Mouse (Mus musculus) left cerebral cortex, adult 2 months (tissue): ENCODE measurements around the gene Gna12. TPM values are rescaled to one million over a fixed set of nuclear protein-coding genes. Genes with fewer than 3 reads are reported as not detected.

Experiments used
- DNase-seq, 2 experiments: peaks; one replicate each; pipeline ENCODE4 v3.0.0; 2021 to 2022; ENCODE audit warnings: low spot score in 2 of 2, mixed read lengths in 1 of 2; ENCODE audit errors: extremely low spot score in 1 of 2
- H3K27ac ChIP-seq: fragments of 200-600 bp; 2 replicates; pipeline ENCODE4 v1.8.1; 2022
- H3K4me3 ChIP-seq: fragments of 200-600 bp; 2 replicates; pipeline ENCODE4 v1.8.1; 2022
- CTCF ChIP-seq: fragments of 200-600 bp; IDR thresholded peaks from 2 replicates; pipeline ENCODE4 v1.8.1; 2022; ENCODE audit warnings: antibody characterized with exemption, mild to moderate bottlenecking, moderate library complexity
- intact Hi-C: fragments of 180-260 bp; cut with DNase I; formaldehyde crosslinking; loops from one replicate; pipeline ENCODE4 v1.15.1; 2025
- total RNA-seq, 2 experiments: library from RNA; stranded (reverse); gene quantifications; 2 replicates each; pipeline ENCODE4 v1.2.3; 2021

Gene Gna12
- total RNA-seq, 2 experiments from 2014 or later = 62.2 to 67.6 TPM

DNA sequence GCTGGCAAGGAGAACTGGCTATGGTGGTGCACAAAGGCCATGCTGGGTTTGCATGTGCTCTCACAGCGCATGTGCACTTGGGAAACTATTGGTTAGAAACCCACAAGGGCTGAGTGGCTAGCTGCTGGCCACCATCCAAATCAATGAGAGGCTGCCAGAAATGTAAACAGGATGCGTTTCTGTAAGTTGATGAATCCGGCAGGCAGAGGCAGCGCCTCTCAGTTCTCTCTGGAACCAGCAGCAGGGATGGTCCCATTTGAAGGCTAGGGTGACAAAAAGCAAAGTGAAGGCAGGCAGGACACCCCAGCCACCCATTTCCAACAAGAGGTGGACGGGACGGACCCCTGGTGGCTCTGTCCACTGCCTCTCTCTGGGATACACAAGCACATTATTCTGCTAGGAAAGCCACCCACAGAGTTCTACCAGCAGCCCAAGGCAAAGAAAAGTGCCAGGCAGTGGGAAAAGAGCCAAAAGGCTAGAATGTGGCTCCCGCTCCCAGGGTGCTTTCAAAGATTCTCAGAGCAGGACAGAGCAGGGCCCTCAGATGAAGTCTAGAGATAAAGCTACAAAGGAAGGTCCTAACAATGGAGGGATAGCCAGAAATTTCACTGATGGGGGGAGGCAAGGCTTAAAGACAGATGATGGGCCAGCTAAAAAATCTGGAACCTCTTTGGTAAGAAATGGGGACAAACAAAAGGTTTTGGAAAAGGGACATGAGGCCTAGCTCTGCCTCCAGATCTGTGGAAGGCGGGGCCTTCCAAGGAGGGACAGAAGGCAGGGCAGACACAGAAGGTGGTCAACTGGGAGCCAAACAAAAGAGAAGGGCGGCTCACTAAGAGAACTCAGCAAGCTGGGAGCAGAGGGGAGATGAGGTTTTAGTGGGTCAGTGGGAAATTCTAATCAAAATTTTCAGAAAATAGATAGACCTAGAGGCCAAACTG, 39.0 kb downstream of the Gna12 start:
- DNase-seq = peak; percentile 29 to 43
- no peak; the same call in 1 of the 2 replicates for TF ChIP-seq CTCF
- Histone ChIP-seq H3K4me3 (no peak overlapping the region), H3K27ac (peak overlapping the region; percentile 73)
- intact Hi-C loops = loop anchor here (2.0 kb wide), 1 partner anchor 38 kb away; no protein-coding TSS in a partner anchor

- Histone ChIP-seq H3K27ac (peak overlapping the region; percentile 73; the same call in 1 of the 2 replicates), H3K4me3 (no peak overlapping the region)
- no peak for TF ChIP-seq CTCF
- no peak for DNase-seq
- intact Hi-C loops = loop anchor here (2.0 kb wide), 1 partner anchor 38 kb away; no protein-coding TSS in a partner anchor
Observed at GRCm38 (mm10) chr5:140790392-140790791, 39.8 kb downstream of the Gna12 start.

DNA sequence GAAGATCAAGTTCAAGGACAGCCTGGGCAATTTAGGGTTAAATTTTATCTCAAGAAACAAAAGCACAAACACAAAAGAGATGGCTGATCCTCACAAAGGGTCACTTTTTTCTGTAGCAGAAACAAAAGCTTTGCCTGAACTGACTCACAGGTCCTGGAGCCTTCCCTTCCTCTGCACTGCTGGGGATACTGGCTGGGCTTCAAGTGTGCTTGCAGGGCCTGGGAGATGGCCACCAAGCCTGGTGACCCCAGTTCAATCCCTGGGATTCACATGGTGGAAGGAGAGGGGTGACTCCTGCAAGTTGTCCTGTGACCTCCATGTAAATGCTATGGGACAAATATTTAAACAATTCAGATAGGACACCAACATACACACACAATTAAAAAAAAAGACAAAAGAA, 40.7 kb downstream of the Gna12 start:
- no peak for DNase-seq
- intact Hi-C loops = no loop called here
- TF ChIP-seq CTCF = no peak
- Histone ChIP-seq H3K27ac (peak overlapping the region; percentile 25; the same call in 1 of the 2 replicates), H3K4me3 (no peak overlapping the region)

GRCm38 (mm10) chr5:140785240-140785872, 44.9 kb downstream of the Gna12 start:
- Histone ChIP-seq H3K27ac (no peak overlapping the region; the same call in 1 of the 2 replicates), H3K4me3 (no peak overlapping the region)
- no peak for DNase-seq
- TF ChIP-seq CTCF = no peak
- intact Hi-C loops = no loop called here

- intact Hi-C loops = no loop called here
- TF ChIP-seq CTCF = no peak
Observed at GRCm38 (mm10) chr5:140784288-140784687, 45.9 kb downstream of the Gna12 start.

DNA sequence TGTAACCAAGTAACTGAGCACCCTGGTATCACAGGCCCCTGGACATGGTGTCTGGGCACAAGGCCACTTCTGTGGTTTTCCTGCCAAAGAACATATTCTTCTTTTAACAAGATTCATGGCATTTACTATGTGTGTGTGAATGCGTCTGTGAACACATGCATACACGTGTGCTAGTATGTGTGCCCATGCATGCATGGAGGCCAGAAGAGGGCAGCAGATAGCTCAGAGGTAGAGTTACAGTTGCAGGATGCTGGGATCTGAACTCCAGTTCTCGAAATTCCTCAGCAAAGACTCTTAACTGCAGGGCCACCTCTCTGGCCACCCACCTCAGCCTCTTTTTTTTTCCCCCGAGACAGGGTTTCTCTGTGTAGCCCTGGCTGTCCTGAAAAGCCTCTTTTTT, 46.7 kb downstream of the Gna12 start:
- Histone ChIP-seq H3K27ac (no peak overlapping the region), H3K4me3 (no peak overlapping the region)
- DNase-seq = no peak
- intact Hi-C loops = no loop called here
- no peak; the same call in none of the 2 replicates for TF ChIP-seq CTCF

More at GRCm38 (mm10) chr5:140784288-140784687, 45.9 kb downstream of the Gna12 start:
- H3K27ac ChIP-seq = no peak overlapping the region
- DNase-seq = no peak
- H3K4me3 ChIP-seq = no peak overlapping the region

- Histone ChIP-seq H3K27ac (no peak overlapping the region), H3K4me3 (no peak overlapping the region)
- DNase-seq = no peak
- intact Hi-C loops = no loop called here
- TF ChIP-seq CTCF = no peak
Observed at GRCm38 (mm10) chr5:140781886-140782572, 48.2 kb downstream of the Gna12 start.

DNA sequence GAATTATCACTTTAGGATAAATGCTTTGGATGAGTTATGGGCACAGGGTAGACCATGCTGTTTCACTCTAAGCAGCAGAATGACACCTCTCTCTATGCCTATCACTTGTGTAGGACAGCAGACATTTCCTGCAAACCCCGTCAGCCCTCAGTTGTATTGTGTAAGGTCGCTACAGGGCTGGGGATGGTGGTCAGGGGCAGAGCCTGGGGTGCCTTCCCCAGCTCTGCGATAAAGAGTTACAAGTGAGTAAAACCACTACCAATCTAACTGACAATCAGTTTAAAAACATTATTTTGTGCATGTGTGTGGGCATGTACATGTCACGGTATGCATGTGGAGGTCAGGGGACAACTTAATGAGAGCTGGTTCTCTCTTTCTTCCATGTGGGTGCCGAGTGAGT, 49.1 kb downstream of the Gna12 start:
- intact Hi-C loops = no loop called here
- Histone ChIP-seq H3K27ac (no peak overlapping the region), H3K4me3 (no peak overlapping the region)
- no peak for DNase-seq
- no peak for TF ChIP-seq CTCF

- Histone ChIP-seq H3K4me3 (no peak overlapping the region), H3K27ac (peak overlapping the region; percentile 24; the same call in 1 of the 2 replicates)
- intact Hi-C loops = no loop called here
- DNase-seq = no peak
- no peak for TF ChIP-seq CTCF
Observed at GRCm38 (mm10) chr5:140776968-140777367, 53.3 kb downstream of the Gna12 start.

GRCm38 (mm10) chr5:140775111-140775510, 55.1 kb downstream of the Gna12 start:
- no peak for DNase-seq
- H3K4me3 ChIP-seq = no peak overlapping the region
- peak overlapping the region; percentile 40; the same call in 1 of the 2 replicates for H3K27ac ChIP-seq
- no peak for TF ChIP-seq CTCF
- intact Hi-C loops = no loop called here

GRCm38 (mm10) chr5:140772158-140772557, 58.1 kb downstream of the Gna12 start:
- intact Hi-C loops = no loop called here
- Histone ChIP-seq H3K4me3 (no peak overlapping the region), H3K27ac (peak overlapping the region; percentile 77)
- DNase-seq = no peak
- no peak for TF ChIP-seq CTCF
